Mouse (Mus musculus) cortical plate, adult 2 months (tissue): Measurements from ENCODE around the gene Rpp25l.

Source experiments
- CTCF ChIP-seq: fragments of 200-500 bp; IDR thresholded peaks from 2 replicates; pipeline ENCODE4 v1.5.1; 2011; ENCODE audit warnings: mild to moderate bottlenecking, control low read depth, low read length; ENCODE audit not compliant: insufficient read depth; ENCODE audit errors: extremely low read depth
- POLR2A ChIP-seq: fragments of 200-500 bp; IDR thresholded peaks from 2 replicates; pipeline ENCODE4 v1.6.1; 2011; ENCODE audit warnings: mild to moderate bottlenecking, low read length, control low read depth; ENCODE audit not compliant: insufficient read depth; ENCODE audit errors: extremely low read depth

DNA sequence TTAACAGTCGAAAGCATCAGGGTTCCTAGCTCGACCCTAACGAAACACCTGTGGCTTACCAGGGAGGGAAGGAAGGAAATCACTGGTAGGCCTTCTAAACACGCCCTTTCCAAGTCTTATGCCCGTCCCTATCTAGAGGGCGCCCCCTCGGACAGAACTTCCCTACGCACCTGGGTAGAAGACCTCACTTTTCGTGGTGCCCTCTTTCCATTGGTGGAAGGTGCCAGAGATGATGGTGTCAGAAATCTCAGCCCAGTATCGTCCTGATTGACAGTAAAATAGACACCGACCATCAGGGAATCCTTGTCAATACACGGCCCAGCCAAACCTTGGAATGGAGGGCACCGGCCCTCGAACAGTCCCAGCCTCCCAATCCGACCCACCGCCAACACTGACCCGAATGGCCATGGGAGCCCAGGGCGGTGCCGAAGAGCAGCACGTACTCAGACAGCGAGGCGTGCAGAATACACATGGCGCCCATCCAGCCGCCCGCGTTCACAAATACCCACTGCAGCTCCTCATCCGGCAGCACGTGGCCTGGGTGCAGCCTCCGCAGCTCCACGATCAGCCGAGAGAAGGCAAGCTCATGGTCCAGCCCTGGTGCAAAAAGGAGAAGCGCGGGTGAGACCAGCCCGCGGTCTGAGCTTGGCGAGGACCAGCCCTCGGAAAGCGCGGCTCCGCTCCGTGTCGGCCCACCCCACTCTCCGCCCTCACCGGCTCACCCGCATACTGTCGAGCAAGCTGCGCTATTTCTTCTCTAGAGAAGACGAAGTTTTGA is 27.2 kb upstream of the Rpp25l start:
- TF ChIP-seq CTCF (no peak), POLR2A (no peak)
